Mouse (Mus musculus) midbrain, embryonic 10.5 days (tissue): ENCODE measurements around the gene Gm3045. TPM values are rescaled to one million over a fixed set of nuclear protein-coding genes. Genes with fewer than 3 reads are reported as not detected.

Experiments used
- DNase-seq: peaks from one replicate; pipeline ENCODE4 v3.0.0-alpha.2; 2017; ENCODE audit warnings: low spot score
- H3K27ac ChIP-seq: fragments of 300-500 bp; sonication (generic); replicated peaks from 2 replicates; pipeline ENCODE4 v1.5.1; 2016; ENCODE audit warnings: mild to moderate bottlenecking
- H3K27me3 ChIP-seq: fragments of 300-500 bp; sonication (generic); 2 replicates; pipeline ENCODE4 v1.6.1; 2016; ENCODE audit warnings: low read depth, mild to moderate bottlenecking; ENCODE audit not compliant: poor library complexity, severe bottlenecking
- H3K36me3 ChIP-seq: fragments of 300-500 bp; sonication (generic); 2 replicates; pipeline ENCODE4 v1.6.1; 2016; ENCODE audit warnings: mild to moderate bottlenecking, moderate library complexity
- H3K4me1 ChIP-seq: fragments of 300-500 bp; sonication (generic); 2 replicates; pipeline ENCODE4 v1.6.1; 2016
- H3K4me3 ChIP-seq: fragments of 300-500 bp; sonication (generic); 2 replicates; pipeline ENCODE4 v1.5.1; 2016; ENCODE audit warnings: mild to moderate bottlenecking, moderate library complexity
- H3K9me3 ChIP-seq: fragments of 300-500 bp; sonication (generic); replicated peaks from 2 replicates; pipeline ENCODE4 v1.6.1; 2016; ENCODE audit warnings: mild to moderate bottlenecking
- WGBS: fragments of 180-500 bp; shearing (Covaris S2); methylation state at CpG from one replicate; pipeline ENCODE4 v1.1.7; 2016; 5-methylcytosine and 5-hydroxymethylcytosine counted together
- polyA plus RNA-seq: library from polyadenylated mRNA; unstranded; fragments of >200 nt; fragmentation: Nextera tagmentation; extraction: Ambion mirVana; gene quantifications from 2 replicates; pipeline ENCODE4 v1.2.1, GENCODE M21; 2016

Gene Gm3045
- not detected in 2 replicates for polyA plus RNA-seq

DNA sequence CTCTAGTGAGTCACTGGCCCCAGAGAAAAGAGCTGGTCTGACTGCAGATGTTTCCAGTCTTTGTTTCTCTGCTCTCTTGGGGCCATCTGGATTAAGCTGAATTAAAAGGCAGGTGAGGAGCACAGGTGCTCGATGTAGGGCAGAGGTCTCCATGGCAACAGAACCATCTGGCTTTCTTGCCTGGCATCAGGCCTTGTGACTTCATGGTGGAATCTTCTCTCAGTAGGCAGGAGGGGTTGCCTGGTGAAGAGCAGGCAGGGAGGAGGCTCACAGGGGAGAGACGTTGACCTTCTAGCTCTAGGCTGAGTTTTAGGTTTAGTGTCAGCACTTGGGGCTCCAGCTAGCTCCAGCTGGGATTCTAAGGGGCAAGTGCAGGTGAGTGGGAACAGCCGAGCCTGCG is at the start of gene Gm3045:
TSS of gene Gm3045 (plus strand) at position 230 of the 400 bp plus-strand sequence.
- Histone ChIP-seq H3K4me3 (no peak within 1 kb of the TSS), H3K27me3 (peaks cover 79% of the 10 kb centered on the region), H3K4me1 (peaks cover 10% of the 10 kb centered on the region), H3K36me3 (no peaks in the 10 kb centered on the region), H3K9me3 (no peaks in the 10 kb centered on the region), H3K27ac (no peak within 1 kb of the TSS)
- DNase-seq: no peak
- 76% methylated on average over 4 of the region's 4 CpGs for WGBS

DNA sequence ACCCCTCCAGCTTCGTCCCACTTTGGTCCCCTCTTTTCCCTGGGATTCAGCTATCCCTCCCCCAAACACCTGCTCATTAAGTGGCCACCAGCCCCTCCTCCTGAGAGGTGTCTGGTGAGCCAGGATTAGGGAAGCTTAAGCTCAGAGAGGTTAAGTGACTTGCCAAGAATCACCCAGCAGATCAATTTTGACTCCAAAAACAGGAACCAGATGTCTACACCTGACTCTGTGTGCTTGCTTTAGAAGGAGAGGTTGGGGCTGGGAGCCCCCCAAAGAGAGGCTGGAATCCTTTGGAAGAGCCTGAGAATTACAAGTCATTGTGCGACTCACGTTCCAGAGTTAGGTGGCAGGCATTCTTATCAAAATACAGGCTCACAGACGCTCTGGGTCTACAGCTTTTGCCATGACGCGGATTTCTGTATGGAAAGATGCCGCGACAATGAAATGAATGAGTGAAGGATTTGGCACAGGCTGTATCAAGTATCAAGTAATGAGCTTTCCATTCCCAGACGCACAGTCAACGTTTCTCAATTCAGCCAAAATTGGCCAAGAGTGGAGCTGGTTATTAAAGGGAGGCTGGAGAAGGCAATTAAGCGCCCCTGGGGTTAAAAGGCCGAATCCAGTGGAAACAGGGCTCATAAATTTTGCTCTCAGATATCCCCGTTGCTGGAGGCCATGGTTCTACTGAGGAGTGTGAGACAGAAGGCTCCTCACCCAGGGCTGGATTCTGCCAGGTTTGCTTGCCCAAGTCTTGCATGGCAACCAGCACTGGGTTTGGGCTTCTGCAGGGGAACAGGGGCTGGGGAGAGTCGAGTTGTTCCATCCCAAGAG is 45.3 kb upstream of the Gm3045 start:
- Histone ChIP-seq H3K36me3 (no peaks in the 10 kb centered on the region), H3K9me3 (no peaks in the 10 kb centered on the region), H3K27me3 (no peaks in the 10 kb centered on the region), H3K4me3 (no peak overlapping the region), H3K4me1 (no peaks in the 10 kb centered on the region), H3K27ac (no peak overlapping the region)
- no peak for DNase-seq
- 81% methylated on average over 14 of the region's 14 CpGs for WGBS

DNA sequence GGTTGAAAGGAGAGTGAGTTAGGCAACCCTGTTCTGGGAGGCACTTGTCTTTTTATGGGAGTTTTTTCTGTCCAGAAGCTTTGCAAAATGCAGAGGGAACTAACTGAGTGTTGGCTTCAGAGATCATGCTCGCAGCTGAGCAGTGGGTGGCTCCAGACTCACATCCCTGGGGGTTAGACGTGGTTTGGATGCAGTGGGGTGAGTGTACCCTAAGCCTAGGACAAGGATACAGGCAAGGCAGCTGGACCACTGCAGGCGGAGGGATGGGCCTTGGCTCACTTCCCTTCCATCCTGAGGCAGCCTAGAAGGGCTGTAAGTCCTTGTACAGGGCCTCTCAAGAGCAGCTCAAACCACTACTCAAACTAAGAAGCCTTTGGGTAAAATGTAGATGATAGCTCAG is 43.0 kb upstream of the Gm3045 start:
- Histone ChIP-seq H3K4me1 (no peaks in the 10 kb centered on the region), H3K27me3 (no peaks in the 10 kb centered on the region), H3K27ac (no peak overlapping the region), H3K4me3 (no peak overlapping the region), H3K9me3 (no peaks in the 10 kb centered on the region), H3K36me3 (no peaks in the 10 kb centered on the region)
- DNase-seq: no peak
- 81% methylated on average over 3 of the region's 3 CpGs for WGBS

DNA sequence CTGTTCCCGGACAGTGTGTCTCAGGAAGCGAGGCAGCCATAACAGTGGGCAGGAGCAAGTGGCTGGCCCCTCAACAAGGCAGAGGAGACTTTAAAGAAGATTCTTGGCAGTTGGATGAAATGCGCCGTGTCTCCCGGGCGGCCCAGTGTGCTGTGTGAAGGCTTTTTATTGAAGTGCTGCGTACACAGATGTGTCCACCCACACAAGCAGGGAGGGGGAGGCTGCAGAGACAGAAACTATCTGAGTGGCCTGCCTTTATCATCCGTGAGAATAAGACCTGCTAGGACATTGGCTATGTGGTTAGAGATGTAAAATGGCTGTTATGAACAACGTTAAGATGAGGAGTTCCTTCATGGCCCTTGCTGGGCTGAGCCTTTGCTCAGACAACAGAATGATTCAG is 40.0 kb upstream of the Gm3045 start:
- H3K27ac ChIP-seq: no peak overlapping the region
- WGBS: 82% methylated on average over 9 of the region's 9 CpGs
- no peak overlapping the region for H3K4me3 ChIP-seq
- H3K36me3 ChIP-seq: no peaks in the 10 kb centered on the region
- H3K9me3 ChIP-seq: no peaks in the 10 kb centered on the region
- no peak for DNase-seq
- no peaks in the 10 kb centered on the region for H3K4me1 ChIP-seq
- no peaks in the 10 kb centered on the region for H3K27me3 ChIP-seq

DNA sequence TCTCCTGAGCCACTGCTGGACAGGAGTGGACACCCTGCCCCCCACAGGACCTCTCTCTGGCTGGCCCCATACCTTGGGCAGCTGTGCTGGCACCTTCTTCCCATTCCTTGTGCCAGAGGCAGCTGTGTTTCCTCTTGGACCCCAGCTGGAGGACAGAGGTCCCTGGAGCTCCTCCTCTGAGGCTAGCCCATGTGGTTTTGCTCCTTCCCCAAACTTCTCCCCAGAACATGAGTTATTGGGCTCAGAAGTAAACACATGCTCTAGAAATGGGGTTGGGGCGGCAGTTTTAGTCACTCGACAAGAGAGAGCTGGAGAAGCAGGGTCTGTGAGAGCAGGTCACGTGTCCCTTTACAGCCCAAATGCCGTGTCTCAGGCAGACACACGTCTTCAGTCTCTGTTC is 39.0 kb upstream of the Gm3045 start:
- H3K36me3 ChIP-seq: no peaks in the 10 kb centered on the region
- H3K27ac ChIP-seq: no peak overlapping the region
- DNase-seq: no peak
- H3K4me1 ChIP-seq: no peaks in the 10 kb centered on the region
- WGBS: 87% methylated on average over 5 of the region's 5 CpGs
- H3K4me3 ChIP-seq: no peak overlapping the region
- H3K27me3 ChIP-seq: no peaks in the 10 kb centered on the region
- H3K9me3 ChIP-seq: no peaks in the 10 kb centered on the region

DNA sequence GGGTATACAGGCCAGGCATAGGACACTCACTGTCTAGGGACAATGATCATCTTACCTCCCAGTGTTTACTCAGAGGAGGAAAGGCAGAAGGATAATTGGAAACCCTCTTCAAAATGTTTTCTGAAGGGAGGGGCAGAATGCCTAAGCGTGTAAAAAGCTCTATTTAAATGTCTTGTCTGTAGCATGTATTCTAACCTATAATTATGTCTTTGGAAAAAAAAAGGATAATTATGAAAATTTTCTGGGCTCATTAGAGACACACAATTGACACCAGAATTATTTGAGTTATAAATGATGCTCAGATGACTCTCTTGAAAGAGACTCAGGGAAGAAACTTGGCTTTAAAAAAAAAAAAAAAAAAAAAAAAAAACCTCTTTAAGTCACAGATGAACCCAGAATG is 38.4 kb upstream of the Gm3045 start:
- no peak for DNase-seq
- no peak overlapping the region for H3K4me3 ChIP-seq
- WGBS: 96% methylated on average over 1 of the region's 1 CpGs

DNA sequence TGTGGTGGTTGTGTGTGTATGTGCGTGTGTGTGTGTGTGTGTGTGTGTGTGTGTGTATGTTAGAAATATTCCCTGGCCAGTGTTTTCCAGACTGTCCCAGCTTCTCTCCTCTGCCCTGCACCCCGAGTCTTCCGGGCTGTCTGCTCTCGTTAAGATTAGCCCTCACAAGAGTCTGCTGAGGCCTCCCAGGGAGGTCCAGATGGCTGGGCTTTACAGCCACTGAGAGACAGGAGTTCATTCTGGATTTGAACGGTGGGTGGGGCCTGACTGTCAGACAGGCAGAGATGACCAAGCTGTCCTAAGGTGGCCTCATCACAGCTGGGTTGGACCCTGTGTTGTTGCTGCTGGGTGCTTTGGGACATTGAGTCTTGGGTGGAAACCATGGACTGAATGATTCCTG is 28.8 kb upstream of the Gm3045 start:
- no peak for DNase-seq
- Histone ChIP-seq H3K4me3 (no peak overlapping the region), H3K4me1 (peaks cover 14% of the 10 kb centered on the region), H3K27ac (0 out of 2 replicates have a peak overlapping the region, but pooled peaks have one; percentile 25), H3K27me3 (peaks cover 5% of the 10 kb centered on the region; the same call in 1 of the 2 replicates), H3K36me3 (no peaks in the 10 kb centered on the region), H3K9me3 (no peaks in the 10 kb centered on the region)
- 62% methylated on average over 5 of the region's 5 CpGs for WGBS

More for the DNA sequence above, 38.4 kb upstream of the Gm3045 start:
- H3K27ac ChIP-seq: no peak overlapping the region
- H3K9me3 ChIP-seq: no peaks in the 10 kb centered on the region
- no peaks in the 10 kb centered on the region for H3K4me1 ChIP-seq
- no peaks in the 10 kb centered on the region for H3K27me3 ChIP-seq
- H3K36me3 ChIP-seq: no peaks in the 10 kb centered on the region

DNA sequence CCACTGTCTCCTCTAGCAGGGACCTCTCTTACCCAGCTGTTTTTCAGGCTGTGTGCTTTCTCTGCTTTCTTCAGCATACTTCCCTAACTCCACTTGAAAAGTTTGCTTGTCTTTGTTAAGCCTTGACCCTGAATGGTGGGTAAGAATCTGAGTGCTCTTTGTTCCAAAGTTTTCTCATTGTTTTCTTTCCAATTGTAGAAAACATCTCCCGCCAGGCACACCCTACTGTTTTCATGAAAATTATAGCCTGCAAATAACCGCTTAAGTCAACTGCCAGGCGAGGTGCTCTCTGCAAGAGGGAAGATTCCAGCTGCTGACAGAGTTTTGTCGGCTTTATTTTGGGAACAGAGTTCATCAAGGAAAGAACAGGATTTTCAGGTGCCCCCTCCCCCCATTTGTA is 25.2 kb upstream of the Gm3045 start:
- Histone ChIP-seq H3K9me3 (no peaks in the 10 kb centered on the region), H3K4me3 (no peak overlapping the region), H3K27me3 (no peaks in the 10 kb centered on the region; the same call in 1 of the 2 replicates), H3K36me3 (no peaks in the 10 kb centered on the region), H3K4me1 (peaks cover 14% of the 10 kb centered on the region), H3K27ac (0 out of 2 replicates have a peak overlapping the region, but pooled peaks have one; percentile 23)
- no peak for DNase-seq
- whole genome bisulfite sequencing: 63% methylated on average over 4 of the region's 4 CpGs

DNA sequence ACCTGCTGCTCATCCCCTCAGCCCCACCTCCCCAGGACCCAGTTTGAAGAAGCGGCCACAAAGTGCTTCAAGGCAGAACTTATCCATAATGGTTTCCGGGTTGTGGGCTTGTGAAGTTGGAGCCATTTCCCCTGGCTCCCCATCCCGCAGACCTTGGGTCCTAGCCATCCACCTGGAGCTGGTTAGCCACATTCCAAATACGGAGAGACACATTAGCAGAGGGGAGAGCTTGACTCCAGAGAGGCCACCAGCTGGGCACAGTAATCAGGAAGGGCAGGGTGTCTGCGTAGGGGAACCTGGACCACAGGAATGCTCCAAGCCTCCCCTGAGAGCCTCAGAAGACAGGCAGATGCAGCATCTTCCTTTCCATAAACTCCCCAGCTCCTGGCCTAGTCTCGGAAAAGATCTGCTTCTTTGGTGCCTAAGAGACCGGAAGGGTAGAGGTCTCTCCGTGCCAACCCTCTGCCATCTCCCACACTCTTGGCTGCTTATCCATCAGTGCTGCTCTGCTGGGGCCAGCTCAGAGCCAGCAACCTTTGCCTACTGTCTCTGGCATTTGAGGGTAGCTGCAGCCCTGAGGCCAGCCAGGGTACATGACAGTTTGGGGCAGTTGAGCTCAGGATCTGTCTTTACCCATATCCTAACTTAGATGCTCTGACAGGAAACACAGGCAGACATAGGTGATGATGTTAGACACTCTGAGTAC is 22.9 kb upstream of the Gm3045 start:
- 83% methylated on average over 8 of the region's 8 CpGs for WGBS

DNA sequence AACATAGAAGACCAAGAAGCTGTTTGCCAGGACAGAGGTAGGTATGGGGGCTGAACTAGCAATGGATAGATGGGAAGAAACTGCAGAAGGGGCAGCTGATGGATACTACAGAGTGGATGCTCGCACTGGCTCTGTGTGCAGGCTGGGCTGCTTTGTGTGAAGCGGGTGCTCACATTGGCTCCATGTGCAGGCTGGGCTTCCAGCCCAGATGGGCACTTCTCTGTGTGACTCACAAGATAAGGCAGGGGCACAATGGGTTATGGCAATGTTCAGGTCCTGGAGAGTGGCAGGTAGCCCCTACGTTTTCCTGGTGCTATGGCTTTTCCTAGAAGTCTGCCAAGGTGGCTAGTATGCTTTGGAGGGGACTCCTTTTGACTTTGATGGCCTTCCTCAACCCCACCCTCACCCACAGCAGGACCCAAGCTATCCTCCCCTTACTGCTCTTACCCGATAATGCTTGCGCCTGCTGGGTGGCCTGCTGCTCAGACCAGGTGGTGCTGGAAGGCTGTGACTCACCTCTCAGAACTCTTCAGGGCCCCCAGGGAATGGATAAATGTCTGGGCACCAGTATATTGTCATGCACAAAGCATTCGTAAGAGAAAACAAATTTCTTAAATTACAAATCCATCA is 21.8 kb upstream of the Gm3045 start:
- H3K9me3 ChIP-seq: no peaks in the 10 kb centered on the region
- H3K27me3 ChIP-seq: no peaks in the 10 kb centered on the region; the same call in 1 of the 2 replicates
- H3K4me3 ChIP-seq: no peak overlapping the region
- H3K4me1 ChIP-seq: peaks cover 7% of the 10 kb centered on the region
- no peak for DNase-seq
- WGBS: 77% methylated on average over 6 of the region's 6 CpGs
- no peak overlapping the region for H3K27ac ChIP-seq
- H3K36me3 ChIP-seq: no peaks in the 10 kb centered on the region

More for the DNA sequence above, 22.9 kb upstream of the Gm3045 start:
- H3K27me3 ChIP-seq: no peaks in the 10 kb centered on the region; the same call in 1 of the 2 replicates
- H3K36me3 ChIP-seq: no peaks in the 10 kb centered on the region
- H3K27ac ChIP-seq: no peak overlapping the region
- H3K9me3 ChIP-seq: no peaks in the 10 kb centered on the region
- H3K4me1 ChIP-seq: peaks cover 7% of the 10 kb centered on the region
- no peak for DNase-seq
- H3K4me3 ChIP-seq: no peak overlapping the region

DNA sequence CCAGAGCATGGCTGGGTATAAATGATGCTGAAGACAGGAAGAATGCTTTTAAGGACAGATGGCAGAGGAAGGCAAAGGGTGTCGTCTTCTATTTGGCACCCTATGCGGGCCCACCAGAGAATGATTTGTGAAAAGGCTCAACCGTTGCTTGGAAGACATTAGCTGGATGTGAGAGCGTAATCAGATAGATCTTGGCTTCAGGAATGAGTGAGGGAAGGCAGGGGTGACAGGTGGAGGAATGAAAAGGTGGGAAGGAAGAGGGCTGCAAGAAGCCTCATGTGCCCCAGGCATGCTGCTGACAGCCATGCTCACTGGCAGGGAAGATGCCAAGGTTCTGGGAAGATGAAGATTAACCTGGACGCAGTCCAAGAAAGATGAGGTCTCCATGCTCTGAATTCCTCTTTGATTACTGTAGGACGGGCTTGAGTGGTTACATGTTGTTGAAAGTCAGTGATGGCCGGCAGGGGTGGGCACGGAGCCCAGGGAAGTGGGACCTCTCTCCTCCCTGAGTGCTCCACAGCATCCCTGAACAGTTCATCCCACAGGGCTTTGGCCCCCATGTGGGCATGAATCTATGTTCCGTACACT is 14.0 kb upstream of the Gm3045 start:
- DNase-seq: no peak
- H3K4me1 ChIP-seq: peaks cover 13% of the 10 kb centered on the region
- no peak overlapping the region for H3K4me3 ChIP-seq
- H3K36me3 ChIP-seq: no peaks in the 10 kb centered on the region
- no peak overlapping the region for H3K27ac ChIP-seq
- H3K27me3 ChIP-seq: peaks cover 13% of the 10 kb centered on the region
- peaks cover 3% of the 10 kb centered on the region; the same call in 1 of the 2 replicates for H3K9me3 ChIP-seq
- 93% methylated on average over 9 of the region's 9 CpGs for WGBS

DNA sequence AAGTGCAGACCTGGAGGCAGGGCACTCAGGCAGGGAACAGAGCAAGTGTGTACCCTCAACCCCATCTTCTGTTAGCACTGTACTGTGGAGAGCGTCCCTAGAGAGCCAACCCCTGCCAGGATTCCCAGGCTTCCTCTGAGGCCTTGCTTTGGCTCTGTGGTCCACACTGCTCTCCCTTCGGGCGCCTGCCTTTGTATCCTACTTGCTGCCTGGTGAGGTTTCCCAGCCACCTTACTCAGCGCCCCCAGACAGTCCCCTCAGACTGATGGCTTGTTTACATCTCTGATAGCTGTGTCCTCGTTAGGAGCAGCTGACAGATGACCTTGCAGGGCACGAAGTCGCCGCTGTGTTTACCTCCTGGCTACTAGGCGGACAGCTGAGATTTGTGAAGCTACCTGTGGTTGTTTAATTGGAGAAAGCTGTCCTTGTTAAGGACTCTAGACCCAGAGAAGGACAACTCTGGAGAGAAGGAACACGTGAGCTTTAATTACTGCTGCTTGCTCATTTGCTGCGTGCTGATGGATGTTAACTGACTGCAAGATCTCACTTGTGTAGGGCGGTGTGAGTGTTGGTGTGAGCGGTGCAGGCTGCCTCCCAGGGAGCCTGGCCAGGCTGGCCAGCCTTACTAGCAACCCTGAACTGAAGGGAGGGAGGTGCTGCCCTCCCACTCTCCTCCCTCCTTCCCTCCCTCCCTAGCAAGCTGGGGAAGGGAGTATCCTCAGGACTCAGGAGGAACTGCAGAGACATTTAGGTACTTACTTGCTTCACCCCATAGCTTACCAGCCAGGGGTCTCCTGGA is 7.5 kb upstream of the Gm3045 start:
- no peak overlapping the region for H3K27ac ChIP-seq
- peaks cover 63% of the 10 kb centered on the region for H3K27me3 ChIP-seq
- H3K4me3 ChIP-seq: no peak overlapping the region
- 60% methylated on average over 13 of the region's 13 CpGs for WGBS
- H3K4me1 ChIP-seq: peaks cover 29% of the 10 kb centered on the region
- no peak for DNase-seq
- H3K9me3 ChIP-seq: no peaks in the 10 kb centered on the region; the same call in 1 of the 2 replicates
- no peaks in the 10 kb centered on the region for H3K36me3 ChIP-seq
